Mouse (Mus musculus) c-Kit-positive CD71-positive TER-119-negative erythroid progenitor cells, embryonic 14.5 days (primary cell): ENCODE measurements around the gene Egln2.
A peak's percentile ranks its signal among the peaks of the same experiment; 100 is the strongest.

Experiments
- DNase-seq: peaks from one replicate; pipeline ENCODE4 v3.0.0-alpha.2; 2013; ENCODE audit warnings: low read depth

The Egln2 gene

GRCm38 (mm10) chr7:27174896-27175295 is 8.3 kb upstream of the Egln2 start:
- no peak for DNase-seq

GRCm38 (mm10) chr7:27174496-27174895 is 7.9 kb upstream of the Egln2 start:
- no peak for DNase-seq

GRCm38 (mm10) chr7:27170981-27171380 is 4.4 kb upstream of the Egln2 start:
- no peak for DNase-seq

GRCm38 (mm10) chr7:27168371-27168770 is 1.8 kb upstream of the Egln2 start:
- no peak for DNase-seq

- no peak for DNase-seq
Measured at GRCm38 (mm10) chr7:27167475-27168094, 983 bp upstream of the Egln2 start.

GRCm38 (mm10) chr7:27166229-27166613 is 381 bp downstream of the Egln2 start:
- DNase-seq = peak; percentile 63

- DNase-seq = no peak
Measured at GRCm38 (mm10) chr7:27165696-27166095, 906 bp downstream of the Egln2 start.

GRCm38 (mm10) chr7:27165007-27165655 is 1.5 kb downstream of the Egln2 start:
- no peak for DNase-seq

- no peak for DNase-seq
Measured at GRCm38 (mm10) chr7:27164112-27164947, 2.3 kb downstream of the Egln2 start.

GRCm38 (mm10) chr7:27163450-27163805 is 3.2 kb downstream of the Egln2 start:
- DNase-seq = no peak

GRCm38 (mm10) chr7:27162780-27163449 is 3.7 kb downstream of the Egln2 start:
- DNase-seq = no peak

- no peak for DNase-seq
Measured at GRCm38 (mm10) chr7:27161744-27162143, 4.9 kb downstream of the Egln2 start.

- no peak for DNase-seq
Measured at GRCm38 (mm10) chr7:27160921-27161320, 5.7 kb downstream of the Egln2 start.

GRCm38 (mm10) chr7:27159882-27160281 is 6.7 kb downstream of the Egln2 start:
- DNase-seq = peak; percentile 69

GRCm38 (mm10) chr7:27159256-27159655 is 7.3 kb downstream of the Egln2 start:
- no peak for DNase-seq

- no peak for DNase-seq
Measured at GRCm38 (mm10) chr7:27158171-27158570, 8.4 kb downstream of the Egln2 start.

GRCm38 (mm10) chr7:27156005-27156404 is 10.6 kb downstream of the Egln2 start:
- no peak for DNase-seq

GRCm38 (mm10) chr7:27153205-27153764 is 13.3 kb downstream of the Egln2 start, which contains the start of gene Cyp2t4:
Gene Cyp2t4 (plus strand): TSS chr7:27153714.
- no peak for DNase-seq

GRCm38 (mm10) chr7:27136410-27136996 is 30.1 kb downstream of the Egln2 start:
- DNase-seq = no peak

- DNase-seq = no peak
Measured at GRCm38 (mm10) chr7:27133757-27134156, 32.8 kb downstream of the Egln2 start.

- DNase-seq = no peak
Measured at GRCm38 (mm10) chr7:27133156-27133555, 33.4 kb downstream of the Egln2 start.

- DNase-seq = peak; percentile 51
Measured at GRCm38 (mm10) chr7:27132588-27132987, 34.0 kb downstream of the Egln2 start.
